Mouse (Mus musculus): ENCODE results near the gene Tmem88. TPM values are rescaled to one million over a fixed set of nuclear protein-coding genes. Genes with fewer than 3 reads are reported as not detected.
A peak's percentile ranks its signal among the peaks of the same experiment; 100 is the strongest.

The Tmem88 gene
- total RNA-seq, 2 experiments from 2014 or later, result 2.9 to 4.7 TPM

DNA sequence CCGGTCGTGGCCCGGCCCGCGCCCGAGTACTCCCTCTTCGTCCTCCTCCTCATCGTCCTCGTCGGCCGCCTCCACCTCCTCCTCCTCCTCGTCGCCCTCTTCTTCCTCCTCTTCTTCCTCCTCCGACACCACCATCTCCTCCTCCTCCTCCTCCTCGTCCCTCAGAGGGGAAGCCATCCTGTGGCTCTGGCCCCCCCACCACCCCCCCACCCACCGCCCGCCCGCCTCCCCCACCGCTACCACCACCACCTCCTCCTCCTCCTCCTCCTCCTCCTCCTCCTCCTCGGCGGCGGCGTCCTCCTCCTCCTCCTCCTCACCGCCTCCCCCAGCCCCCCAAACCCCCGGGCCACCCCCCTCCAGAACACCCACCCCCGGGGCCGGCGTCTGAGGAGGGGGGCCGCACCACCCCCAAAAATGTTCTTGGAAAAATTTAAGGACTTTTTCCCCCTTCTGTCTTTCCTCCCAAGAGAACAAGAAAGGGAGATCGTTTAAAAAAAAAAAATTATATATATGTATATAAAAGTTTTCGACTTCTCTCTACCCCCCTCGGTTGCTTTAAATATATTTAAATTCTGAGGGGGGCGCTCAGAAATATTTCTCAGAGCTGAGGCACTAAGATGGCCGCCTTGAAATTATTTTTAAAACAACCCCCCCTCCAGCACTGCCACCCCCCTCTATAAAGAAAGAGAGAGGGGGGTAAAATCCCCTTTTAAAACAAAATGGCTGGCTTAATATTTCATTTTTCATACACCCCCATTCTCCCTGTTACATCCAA lies 28.6 kb downstream of the Tmem88 start, which contains the start of gene Chd3:
TSS of gene Chd3 (minus strand) at position 192 of the 775 bp plus-strand sequence.
- intact Hi-C loops (cut with DNase I), result loop anchor here (5.0 kb wide), 2 partner anchors 47 to 272 kb away; partner anchors contain the start of genes Cntrob, Per1 and Trappc1

DNA sequence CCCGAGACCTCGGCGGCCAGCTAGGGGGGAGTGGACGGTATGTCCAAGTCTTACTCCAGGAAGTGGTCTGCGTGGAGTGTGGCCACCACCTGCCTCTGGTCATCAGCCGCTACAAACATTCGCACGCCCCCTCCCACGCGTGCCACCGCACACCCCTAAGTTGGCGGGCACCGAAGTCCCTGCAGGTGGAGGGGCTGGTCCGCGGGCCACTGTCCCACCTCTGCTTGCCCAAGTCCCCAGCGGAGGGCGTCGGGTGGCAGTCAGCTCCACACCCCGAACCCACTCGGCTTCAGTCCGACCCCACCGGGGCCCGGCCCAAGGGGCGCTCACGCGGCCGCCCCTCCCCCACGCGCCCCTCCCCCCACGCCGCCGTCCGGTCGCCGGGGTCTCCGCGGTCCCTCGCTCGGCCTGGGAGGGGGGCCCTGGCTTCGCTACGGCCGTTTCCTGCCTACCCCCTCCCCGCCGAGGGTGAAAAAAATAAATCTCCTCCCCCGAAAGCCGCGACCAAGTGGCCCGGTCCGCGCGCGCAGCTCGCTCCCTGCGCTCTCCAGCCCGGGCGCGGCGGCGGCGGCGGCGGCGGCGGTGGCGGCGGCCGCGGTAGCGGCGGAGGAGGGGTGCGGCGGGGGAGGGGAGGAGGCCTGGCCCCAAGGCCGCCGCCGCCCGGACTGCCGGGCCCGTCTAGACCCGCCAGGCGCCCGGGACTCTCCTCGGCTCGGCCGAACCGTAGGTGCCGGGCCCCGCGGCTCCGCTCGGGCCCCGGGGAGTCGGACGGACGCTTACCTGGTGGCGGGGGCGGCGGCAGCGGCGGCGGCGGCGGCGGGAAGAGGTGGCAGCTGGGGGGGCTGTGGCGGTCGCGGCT lies 29.4 kb downstream of the Tmem88 start:
- DNase-seq (ENCODE audit: low spot score in 2 of 2), result peak; percentile 37 to 51
- intact Hi-C loops (cut with DNase I), result loop anchor here (5.0 kb wide), 2 partner anchors 46 to 271 kb away; partner anchors contain the start of genes Cntrob, Per1 and Trappc1

More for the DNA sequence above, 28.6 kb downstream of the Tmem88 start, which contains the start of gene Chd3:
- no peak for DNase-seq (ENCODE audit: low spot score in 2 of 2)

DNA sequence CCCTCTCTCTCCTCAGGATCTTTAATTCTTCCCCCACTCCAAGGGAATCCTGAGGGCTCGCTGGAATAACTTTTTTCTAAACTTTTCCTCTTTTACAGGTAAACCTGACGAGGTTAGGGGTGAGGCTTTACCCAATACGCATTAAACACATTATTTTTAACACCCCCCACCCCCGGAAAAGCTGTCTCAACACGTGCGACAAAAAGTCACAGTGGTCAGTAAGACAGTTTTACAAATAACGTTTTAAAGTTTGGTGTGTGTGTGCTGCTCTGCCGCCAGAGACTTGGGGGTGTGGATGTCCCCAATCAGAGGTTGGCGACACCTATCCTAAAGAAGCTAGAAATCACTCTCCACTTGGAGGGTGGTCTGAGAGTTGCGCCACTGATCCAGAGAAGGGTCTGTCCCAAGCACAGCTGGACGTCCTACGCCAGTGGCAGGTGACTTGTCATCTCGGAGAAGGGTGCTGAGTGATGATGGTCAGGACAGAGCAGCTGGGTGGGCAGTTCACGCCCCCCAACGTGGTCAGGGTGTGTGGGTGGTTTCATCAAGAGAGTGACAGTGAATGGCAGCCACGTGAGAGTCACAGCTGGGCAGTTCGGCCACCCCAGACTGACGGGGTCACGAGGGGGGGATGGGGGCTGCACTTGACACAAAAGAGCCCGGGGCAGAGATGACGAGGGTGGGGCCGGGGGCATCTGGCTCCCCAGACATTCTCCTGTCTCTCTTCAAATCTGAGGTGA lies 30.2 kb downstream of the Tmem88 start:
- intact Hi-C loops (cut with DNase I), result loop anchor here (1.0 to 5.0 kb wide), 4 partner anchors 27 to 270 kb away; partner anchors contain the start of genes Cntrob, Per1, Rnf227 and Trappc1

DNA sequence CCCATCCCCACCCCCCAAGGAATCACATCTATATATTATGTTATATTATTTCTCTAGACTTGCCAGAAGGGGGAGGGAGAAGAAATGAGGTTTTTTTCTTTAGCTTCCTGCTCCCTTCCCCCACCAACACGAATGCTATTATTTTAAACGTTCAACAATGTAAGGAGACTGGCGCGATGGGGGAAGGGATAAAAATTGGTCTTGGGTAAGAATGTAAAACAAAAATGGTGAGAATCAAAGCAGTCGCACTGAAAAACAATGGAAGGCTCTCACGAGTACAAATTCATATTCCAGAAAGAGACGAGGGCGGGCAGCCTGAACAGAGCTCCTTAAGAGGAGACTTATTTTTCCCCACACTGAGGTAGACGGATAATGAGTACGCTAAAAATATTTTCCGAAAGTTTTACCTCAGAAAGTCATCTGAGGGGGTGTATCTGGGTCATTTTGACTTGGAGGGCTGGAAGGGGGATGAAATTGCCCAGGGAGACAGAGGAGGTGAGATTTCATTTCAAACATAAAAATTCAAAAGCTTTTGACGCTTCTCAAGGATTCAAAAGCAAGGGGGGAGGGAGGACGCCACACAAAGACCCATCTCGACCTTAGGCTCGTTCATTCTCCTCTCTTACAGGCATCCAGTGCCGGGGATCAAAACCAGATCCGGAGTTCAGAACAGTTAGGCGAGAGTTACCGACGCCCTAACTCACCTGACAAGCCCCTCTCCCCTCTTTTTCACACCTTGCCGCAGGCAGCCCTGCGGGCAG lies 31.0 kb downstream of the Tmem88 start:
- intact Hi-C loops (cut with DNase I), result loop anchor here (1.0 to 5.0 kb wide), 4 partner anchors 26 to 270 kb away; partner anchors contain the start of genes Cntrob, Per1, Rnf227 and Trappc1
- DNase-seq (ENCODE audit: low spot score in 2 of 2), result peak in 1 of 2 experiments; percentile 37

More for the DNA sequence above, 30.2 kb downstream of the Tmem88 start:
- no peak for DNase-seq (ENCODE audit: low spot score in 2 of 2)

DNA sequence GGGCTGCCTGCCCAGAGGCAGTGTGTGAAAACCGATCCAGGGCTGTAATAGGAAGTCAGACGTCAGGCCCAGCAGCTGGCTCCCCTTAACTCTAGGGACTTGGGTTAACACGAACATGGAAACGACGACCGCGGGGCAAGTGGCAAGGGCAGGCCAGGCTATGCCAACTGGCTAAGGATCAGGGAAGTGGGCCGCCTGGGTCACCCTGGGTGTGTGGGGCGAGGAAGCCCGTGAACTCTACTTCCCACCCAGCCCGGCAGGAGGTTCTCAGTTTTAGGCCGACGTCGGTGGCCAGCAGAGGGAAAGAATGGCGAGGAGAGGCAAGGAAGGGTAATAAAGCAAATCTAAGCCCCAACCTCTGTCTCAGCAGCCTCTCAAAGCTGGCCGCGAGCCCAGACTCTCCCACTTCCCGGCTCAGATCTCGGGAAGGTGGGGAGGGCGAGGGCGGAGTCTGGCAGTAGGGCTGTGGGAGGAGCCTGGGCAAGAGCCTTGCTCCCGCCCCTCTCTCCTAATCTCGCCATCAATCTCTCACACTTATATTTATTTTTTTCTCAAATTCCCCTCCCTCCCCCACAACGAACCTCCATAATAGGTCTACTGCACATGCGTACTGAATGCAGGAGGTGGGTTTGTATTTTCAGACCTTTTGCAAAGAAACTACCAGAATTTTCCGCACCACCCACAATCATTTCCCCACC lies 31.7 kb downstream of the Tmem88 start:
- intact Hi-C loops (cut with DNase I), result loop anchor here (2.0 to 5.0 kb wide), 3 partner anchors 26 to 269 kb away; partner anchors contain the start of genes Cntrob, Per1, Rnf227 and Trappc1
- DNase-seq (ENCODE audit: low spot score in 2 of 2), result peak; percentile 93 to 96

DNA sequence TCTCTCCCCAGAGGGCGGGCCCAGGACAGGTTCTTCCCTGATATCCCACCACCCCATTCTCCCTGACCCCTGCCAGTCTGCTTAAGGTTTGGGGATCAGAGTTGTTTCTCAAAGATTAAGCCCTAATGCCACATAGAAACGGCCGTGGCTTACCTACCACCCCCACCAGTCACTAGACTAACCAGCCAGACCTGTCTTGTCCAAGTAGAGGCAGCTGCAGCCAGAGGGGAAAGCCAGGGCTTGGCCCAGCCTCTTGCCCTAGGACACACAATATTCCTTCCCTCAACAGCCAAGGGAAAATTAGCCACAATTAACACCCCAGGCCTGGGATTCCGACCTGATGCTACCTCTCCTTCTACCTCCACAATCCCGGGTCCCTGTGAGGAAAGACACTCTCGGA lies 32.3 kb downstream of the Tmem88 start:
- intact Hi-C loops (cut with DNase I), result loop anchor here (2.0 to 5.0 kb wide), 3 partner anchors 25 to 268 kb away; partner anchors contain the start of genes Cntrob, Per1, Rnf227 and Trappc1

DNA sequence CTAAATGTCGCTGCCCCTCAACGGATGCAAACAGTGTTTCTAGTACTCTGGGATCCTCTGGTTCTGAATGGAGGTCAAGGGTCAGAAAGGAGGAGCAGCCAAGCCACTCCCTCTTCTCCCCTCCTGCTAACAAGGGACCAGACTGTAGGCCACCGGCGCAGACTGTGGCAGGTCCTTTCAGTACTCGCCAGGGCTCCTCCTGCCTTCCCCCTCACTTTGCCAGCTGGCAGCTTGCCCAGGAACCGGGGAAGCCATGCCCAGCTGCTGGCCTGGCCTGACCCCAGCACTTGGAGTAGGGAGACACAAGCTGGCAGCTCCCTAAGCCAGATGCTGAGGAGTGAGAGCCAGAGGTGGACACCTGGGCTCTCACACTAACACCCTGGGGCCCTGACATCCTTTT lies 33.1 kb downstream of the Tmem88 start:
- peak; percentile 89 to 90 for DNase-seq (ENCODE audit: low spot score in 2 of 2)
- intact Hi-C loops (cut with DNase I), result loop anchor here (5.0 kb wide), 2 partner anchors 43 to 268 kb away; partner anchors contain the start of genes Cntrob, Per1 and Trappc1

More for the DNA sequence above, 32.3 kb downstream of the Tmem88 start:
- DNase-seq (ENCODE audit: low spot score in 2 of 2), result no peak

DNA sequence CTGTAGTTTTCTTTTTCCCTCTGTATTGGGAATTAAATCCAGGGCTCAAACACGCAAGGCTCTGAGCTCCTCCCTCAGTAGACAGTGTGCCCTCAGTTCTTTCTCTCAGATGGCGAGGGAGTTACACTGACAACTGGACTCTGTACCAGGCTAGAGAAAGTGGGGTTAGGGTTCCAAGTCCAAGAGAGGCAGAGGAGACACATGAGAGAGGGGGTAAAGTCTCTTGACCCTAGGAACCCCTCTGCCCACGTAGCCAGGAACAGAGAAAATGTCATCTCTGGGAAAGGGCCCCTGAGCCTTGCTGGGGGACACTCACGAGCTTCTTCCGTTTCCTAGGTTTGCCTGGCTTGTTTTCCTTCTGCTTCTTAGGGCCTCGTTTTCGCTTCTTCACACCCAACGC lies 33.7 kb downstream of the Tmem88 start:
- intact Hi-C loops (cut with DNase I), result no loop called here
- no peak for DNase-seq (ENCODE audit: low spot score in 2 of 2)

DNA sequence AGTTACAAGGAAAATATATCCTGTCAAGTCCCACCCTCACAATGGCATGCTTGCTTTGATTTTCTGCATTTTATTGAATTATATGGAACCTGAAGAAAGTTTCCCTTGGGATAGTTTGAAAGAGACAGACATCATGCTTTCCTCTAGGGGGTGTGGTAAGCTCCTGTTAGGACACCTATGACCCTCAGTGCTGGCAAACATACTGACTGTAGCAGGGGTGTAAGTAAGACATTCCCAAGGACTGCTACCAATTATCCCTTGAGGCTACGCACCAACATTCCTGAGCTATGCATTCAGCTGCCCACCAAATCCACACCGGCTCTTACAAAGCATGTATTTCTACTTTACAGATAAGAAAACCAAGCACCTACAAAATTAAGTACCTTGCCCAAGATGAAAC lies 35.6 kb downstream of the Tmem88 start:
- intact Hi-C loops (cut with DNase I), result no loop called here
- DNase-seq (ENCODE audit: low spot score in 2 of 2), result no peak

DNA sequence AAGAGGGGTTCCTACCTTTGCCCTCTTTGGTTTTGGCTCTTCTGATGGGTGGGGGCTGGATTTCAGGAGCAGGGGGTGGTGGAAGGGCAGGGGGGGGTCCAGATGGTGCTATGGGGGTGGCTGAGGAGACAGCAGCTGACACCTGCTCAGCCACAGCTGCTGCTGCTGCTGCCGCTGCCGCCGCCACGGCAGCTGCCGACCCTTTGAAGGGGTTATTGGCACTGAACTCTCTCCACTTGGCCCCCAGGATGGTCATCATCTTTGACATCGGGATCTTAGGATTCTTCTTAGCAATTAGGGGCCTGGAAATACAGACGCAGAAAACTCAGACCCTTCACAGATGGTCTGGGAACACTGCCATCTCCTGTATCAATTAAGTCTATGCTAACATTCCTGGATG lies 36.0 kb downstream of the Tmem88 start:
- intact Hi-C loops (cut with DNase I), result no loop called here
- no peak for DNase-seq (ENCODE audit: low spot score in 2 of 2)

DNA sequence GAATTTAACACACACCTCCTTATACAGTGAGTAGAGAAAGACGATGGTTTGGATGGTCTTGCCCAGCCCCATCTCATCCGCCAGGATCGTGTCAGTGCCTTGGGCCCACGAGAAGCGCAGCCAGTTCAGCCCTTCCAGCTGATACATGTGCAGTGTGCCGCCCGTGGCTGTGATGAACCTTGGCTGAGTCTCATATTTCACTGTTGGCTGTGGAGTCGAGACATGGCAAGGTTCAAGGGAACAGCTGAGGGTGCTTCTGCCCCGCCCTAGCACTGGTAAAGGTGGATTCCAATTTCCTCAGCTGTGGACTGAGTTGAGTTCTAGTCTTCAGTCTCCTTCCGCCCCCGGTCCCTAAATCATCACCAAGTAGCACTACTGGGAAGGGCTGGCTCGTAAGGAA lies 40.3 kb downstream of the Tmem88 start:
- intact Hi-C loops (cut with DNase I), result no loop called here
- no peak for DNase-seq (ENCODE audit: low spot score in 2 of 2)

DNA sequence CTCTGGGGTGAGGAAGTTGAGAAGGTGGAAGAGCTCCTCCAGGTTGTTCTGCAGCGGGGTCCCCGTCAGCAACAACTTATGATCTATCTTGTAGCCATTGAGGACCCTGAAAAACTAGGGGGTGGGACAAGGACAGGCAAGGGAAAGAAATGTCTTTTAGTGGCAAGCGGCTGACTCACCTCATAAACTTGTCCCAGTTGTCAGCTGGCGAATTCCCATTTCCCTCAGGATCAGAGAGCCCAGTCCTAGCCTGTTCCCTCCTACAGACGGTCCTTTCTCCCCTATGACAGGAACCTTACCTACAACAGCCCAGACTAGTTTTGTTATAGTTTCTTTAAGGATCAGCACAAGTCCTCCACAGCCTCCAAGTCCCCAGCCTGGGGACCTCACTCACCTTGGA lies 41.5 kb downstream of the Tmem88 start:
- no peak for DNase-seq (ENCODE audit: low spot score in 2 of 2)
- intact Hi-C loops (cut with DNase I), result no loop called here

Other genes with a start within 250 kb of the Tmem88 start
- 1 to 10 TPM; 6.0 to 6.1 TPM for gene Alox12b, start 241.2 kb downstream of the Tmem88 start, total RNA-seq (2021)
- gene Alox8, start 200.4 kb downstream of the Tmem88 start, total RNA-seq (2021), result 1 to 10 TPM; 4.2 to 6.5 TPM
- 1 to 10 TPM in 1 of 2 experiments, under 1 TPM in 1; 0.84 to 1.2 TPM for gene Gucy2e, start 161.2 kb downstream of the Tmem88 start, total RNA-seq (2021)
- gene Cntrob, start 74.5 kb downstream of the Tmem88 start, total RNA-seq (2021), result 10 to 100 TPM; 15.5 to 24.2 TPM
- gene Trappc1, start 74.3 kb downstream of the Tmem88 start, total RNA-seq (2021), result 10 to 100 TPM; 50.9 to 59.8 TPM
- gene Kcnab3, start 72.0 kb downstream of the Tmem88 start, total RNA-seq (2021), result 10 to 100 TPM; 72.6 to 78.9 TPM
- 100 to 1,000 TPM; 150 to 171 TPM for gene Rnf227, start 57.8 kb downstream of the Tmem88 start, total RNA-seq (2021)
- 100 to 1,000 TPM; 421 to 443 TPM for gene Chd3, start 28.8 kb downstream of the Tmem88 start, total RNA-seq (2021)
- 100 to 1,000 TPM in 1 of 2 experiments, 10 to 100 TPM in 1; 97.9 to 108 TPM for gene Naa38, start 2.7 kb downstream of the Tmem88 start, total RNA-seq (2021)
- gene Cyb5d1, start 2.6 kb downstream of the Tmem88 start, total RNA-seq (2021), result 10 to 100 TPM; 36.4 to 43.1 TPM
- gene Kdm6b, start 15.4 kb upstream of the Tmem88 start, total RNA-seq (2021), result 10 to 100 TPM; 19.9 to 23.9 TPM
- 1 to 10 TPM; 1.4 to 2.1 TPM for gene Dnah2, start 150.9 kb upstream of the Tmem88 start, total RNA-seq (2021)
- 10 to 100 TPM; 56.1 to 57.3 TPM for gene Efnb3, start 162.0 kb upstream of the Tmem88 start, total RNA-seq (2021)
- gene Wrap53, start 182.0 kb upstream of the Tmem88 start, total RNA-seq (2021), result 10 to 100 TPM; 10.2 to 10.8 TPM
- gene Trp53, start 182.1 kb upstream of the Tmem88 start, total RNA-seq (2021), result 10 to 100 TPM; 21.7 to 22.6 TPM
- gene Atp1b2, start 207.7 kb upstream of the Tmem88 start, total RNA-seq (2021), result 100 to 1,000 TPM; 398 to 420 TPM
- not detected for gene Shbg, start 219.7 kb upstream of the Tmem88 start, total RNA-seq (2021)
- 10 to 100 TPM in 1 of 2 experiments, 1 to 10 TPM in 1; 9.5 to 11.2 TPM for gene Sat2, start 223.8 kb upstream of the Tmem88 start, total RNA-seq (2021)
- gene Fxr2, start 234.8 kb upstream of the Tmem88 start, total RNA-seq (2021), result 100 to 1,000 TPM; 117 to 149 TPM

Data from left cerebral cortex, postnatal 36 days (tissue).